Mouse (Mus musculus): ENCODE results near the gene Rhot2. TPM values are rescaled to one million over a fixed set of nuclear protein-coding genes. Genes with fewer than 3 reads are reported as not detected.

Gene Rhot2
- polyA plus RNA-seq, 1 experiment: 206 TPM

GRCm38 (mm10) chr17:25883824-25884223 is 39.2 kb upstream of the Rhot2 start:
- no peak for DNase-seq
- Histone ChIP-seq H3K27ac (ENCODE audit: control insufficient read depth, insufficient read depth, low read length) (no peak overlapping the region), H3K27me3 (ENCODE audit: control insufficient read depth, insufficient read depth, low read length) (no peaks in the 10 kb centered on the region), H3K36me3 (ENCODE audit: control insufficient read depth, insufficient read depth, low read length) (peaks cover 3% of the 10 kb centered on the region; the same call in 1 of the 2 replicates), H3K4me3 (ENCODE audit: control insufficient read depth, insufficient read depth, low read length) (no peak overlapping the region), H3K4me1 (replicated peaks; ENCODE audit: control insufficient read depth, insufficient read depth, low read length) (no peaks in the 10 kb centered on the region)
- TF ChIP-seq CTCF (IDR thresholded peaks at IDR 0.05; ENCODE audit: borderline replicate concordance, control insufficient read depth, extremely low read depth, insufficient read depth, low read length, poor library complexity) (no peak), POLR2A (IDR thresholded peaks at IDR 0.05; ENCODE audit: control insufficient read depth, extremely low read depth, insufficient read depth, low read length, poor library complexity) (no peak)
- 99% methylated on average over 3 of the region's 3 CpGs for WGBS

GRCm38 (mm10) chr17:25883268-25883667 is 38.6 kb upstream of the Rhot2 start:
- H3K27ac ChIP-seq (ENCODE audit: control insufficient read depth, insufficient read depth, low read length): no peak overlapping the region
- no peaks in the 10 kb centered on the region for H3K4me1 ChIP-seq (replicated peaks; ENCODE audit: control insufficient read depth, insufficient read depth, low read length)
- no peaks in the 10 kb centered on the region for H3K27me3 ChIP-seq (ENCODE audit: control insufficient read depth, insufficient read depth, low read length)
- TF ChIP-seq CTCF (IDR thresholded peaks at IDR 0.05; ENCODE audit: borderline replicate concordance, control insufficient read depth, extremely low read depth, insufficient read depth, low read length, poor library complexity) (no peak), POLR2A (IDR thresholded peaks at IDR 0.05; ENCODE audit: control insufficient read depth, extremely low read depth, insufficient read depth, low read length, poor library complexity) (no peak)
- WGBS: 93% methylated on average over 8 of the region's 8 CpGs
- no peak for DNase-seq
- no peak overlapping the region for H3K4me3 ChIP-seq (ENCODE audit: control insufficient read depth, insufficient read depth, low read length)
- H3K36me3 ChIP-seq (ENCODE audit: control insufficient read depth, insufficient read depth, low read length): peaks cover 3% of the 10 kb centered on the region; the same call in 1 of the 2 replicates

- TF ChIP-seq POLR2A (IDR thresholded peaks at IDR 0.05; ENCODE audit: control insufficient read depth, extremely low read depth, insufficient read depth, low read length, poor library complexity): no peak
- no peak for TF ChIP-seq CTCF (IDR thresholded peaks at IDR 0.05; ENCODE audit: borderline replicate concordance, control insufficient read depth, extremely low read depth, insufficient read depth, low read length, poor library complexity)
- no peaks in the 10 kb centered on the region for H3K27me3 ChIP-seq (ENCODE audit: control insufficient read depth, insufficient read depth, low read length)
- no peak for DNase-seq
- H3K4me3 ChIP-seq (ENCODE audit: control insufficient read depth, insufficient read depth, low read length): no peak overlapping the region
- H3K27ac ChIP-seq (ENCODE audit: control insufficient read depth, insufficient read depth, low read length): no peak overlapping the region
- H3K4me1 ChIP-seq (replicated peaks; ENCODE audit: control insufficient read depth, insufficient read depth, low read length): no peaks in the 10 kb centered on the region
- H3K36me3 ChIP-seq (ENCODE audit: control insufficient read depth, insufficient read depth, low read length): peaks cover 3% of the 10 kb centered on the region; the same call in 1 of the 2 replicates
- WGBS: 93% methylated on average over 5 of the region's 5 CpGs
These were observed 37.7 kb upstream of the Rhot2 start for GRCm38 (mm10) chr17:25882306-25882705.

- whole genome bisulfite sequencing: 97% methylated on average over 4 of the region's 4 CpGs
- Histone ChIP-seq H3K4me3 (ENCODE audit: control insufficient read depth, insufficient read depth, low read length) (no peak overlapping the region), H3K36me3 (ENCODE audit: control insufficient read depth, insufficient read depth, low read length) (peaks cover 3% of the 10 kb centered on the region; the same call in 1 of the 2 replicates), H3K4me1 (replicated peaks; ENCODE audit: control insufficient read depth, insufficient read depth, low read length) (no peaks in the 10 kb centered on the region), H3K27me3 (ENCODE audit: control insufficient read depth, insufficient read depth, low read length) (no peaks in the 10 kb centered on the region), H3K27ac (ENCODE audit: control insufficient read depth, insufficient read depth, low read length) (no peak overlapping the region)
- DNase-seq: no peak
- TF ChIP-seq POLR2A (IDR thresholded peaks at IDR 0.05; ENCODE audit: control insufficient read depth, extremely low read depth, insufficient read depth, low read length, poor library complexity): no peak
- TF ChIP-seq CTCF (IDR thresholded peaks at IDR 0.05; ENCODE audit: borderline replicate concordance, control insufficient read depth, extremely low read depth, insufficient read depth, low read length, poor library complexity): no peak
These were observed 37.0 kb upstream of the Rhot2 start for GRCm38 (mm10) chr17:25881691-25882090.

GRCm38 (mm10) chr17:25880913-25881641 is 36.4 kb upstream of the Rhot2 start:
- no peak for DNase-seq
- Histone ChIP-seq H3K4me3 (ENCODE audit: control insufficient read depth, insufficient read depth, low read length) (no peak overlapping the region), H3K27me3 (ENCODE audit: control insufficient read depth, insufficient read depth, low read length) (no peaks in the 10 kb centered on the region), H3K36me3 (ENCODE audit: control insufficient read depth, insufficient read depth, low read length) (peaks cover 3% of the 10 kb centered on the region; the same call in 1 of the 2 replicates), H3K27ac (ENCODE audit: control insufficient read depth, insufficient read depth, low read length) (no peak overlapping the region), H3K4me1 (replicated peaks; ENCODE audit: control insufficient read depth, insufficient read depth, low read length) (peaks cover 5% of the 10 kb centered on the region)
- WGBS: 75% methylated on average over 5 of the region's 5 CpGs
- TF ChIP-seq CTCF (IDR thresholded peaks at IDR 0.05; ENCODE audit: borderline replicate concordance, control insufficient read depth, extremely low read depth, insufficient read depth, low read length, poor library complexity): no peak
- TF ChIP-seq POLR2A (IDR thresholded peaks at IDR 0.05; ENCODE audit: control insufficient read depth, extremely low read depth, insufficient read depth, low read length, poor library complexity): no peak

- Histone ChIP-seq H3K27me3 (ENCODE audit: control insufficient read depth, insufficient read depth, low read length) (no peaks in the 10 kb centered on the region), H3K4me1 (replicated peaks; ENCODE audit: control insufficient read depth, insufficient read depth, low read length) (peaks cover 9% of the 10 kb centered on the region), H3K36me3 (ENCODE audit: control insufficient read depth, insufficient read depth, low read length) (peaks cover 3% of the 10 kb centered on the region; the same call in 1 of the 2 replicates), H3K27ac (ENCODE audit: control insufficient read depth, insufficient read depth, low read length) (no peak within 1 kb of the TSS), H3K4me3 (ENCODE audit: control insufficient read depth, insufficient read depth, low read length) (no peak within 1 kb of the TSS)
- TF ChIP-seq CTCF (IDR thresholded peaks at IDR 0.05; ENCODE audit: borderline replicate concordance, control insufficient read depth, extremely low read depth, insufficient read depth, low read length, poor library complexity) (no peak), POLR2A (IDR thresholded peaks at IDR 0.05; ENCODE audit: control insufficient read depth, extremely low read depth, insufficient read depth, low read length, poor library complexity) (no peak)
- no peak for DNase-seq
- 85% methylated on average over 5 of the region's 5 CpGs for WGBS
These were observed 35.7 kb upstream of the Rhot2 start, which contains the start of gene Wfikkn1 for GRCm38 (mm10) chr17:25880196-25880910. Gene Wfikkn1, minus strand, starts transcription at chr17:25880858.
